Mouse (Mus musculus) testis, postnatal 10 days (tissue): ENCODE data around the gene Antxrl.

Source experiments
- DNase-seq: peaks from one replicate; pipeline ENCODE4 v3.0.0; 2021; ENCODE audit warnings: low spot score

Gene Antxrl

DNA sequence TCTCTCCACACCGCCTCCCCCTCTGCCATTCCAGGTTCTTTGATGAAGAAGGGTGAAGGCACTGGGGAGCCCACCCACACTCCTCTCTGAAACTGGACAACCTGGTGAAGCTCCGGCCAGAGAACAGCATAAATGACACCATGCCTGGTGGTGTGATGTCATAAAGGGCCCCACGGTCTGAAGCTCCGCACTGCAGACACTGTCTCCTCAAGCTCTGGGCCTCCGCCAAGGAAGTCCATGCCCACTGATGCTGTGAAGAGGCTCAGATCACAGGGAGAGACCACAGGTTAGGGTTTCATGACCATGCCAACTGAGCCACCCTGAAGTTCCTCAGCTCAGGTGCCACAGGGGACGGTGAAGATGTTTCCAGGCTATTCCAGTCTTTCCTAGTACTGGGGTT is at the start of gene Antxrl:
Antxrl (plus strand) TSS at position 192 of the 400 bp plus-strand sequence.
- no peak for DNase-seq

DNA sequence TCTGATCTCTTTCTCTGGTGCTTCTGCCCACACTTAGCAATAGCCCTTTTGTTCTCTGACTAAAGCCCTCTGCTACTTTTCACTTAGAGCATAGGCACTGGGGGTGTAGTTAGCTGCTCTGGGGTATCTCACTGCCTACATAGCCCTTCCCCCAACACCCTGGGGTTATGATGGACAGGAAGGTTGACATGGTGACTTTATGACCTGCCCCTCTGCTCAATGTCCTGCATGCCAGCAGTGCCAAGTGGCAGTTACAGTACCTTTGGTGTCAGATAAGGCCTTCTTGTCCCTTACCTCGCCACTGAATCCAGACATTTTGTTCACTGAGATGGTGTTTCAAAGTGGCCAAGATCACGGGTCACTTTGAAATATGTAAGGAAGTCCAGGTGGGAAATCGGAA is 37.4 kb upstream of the Antxrl start, which contains the start of gene Gm30083:
Gm30083 (minus strand) TSS at position 120 of the 400 bp plus-strand sequence.
- DNase-seq: peak; percentile 10

DNA sequence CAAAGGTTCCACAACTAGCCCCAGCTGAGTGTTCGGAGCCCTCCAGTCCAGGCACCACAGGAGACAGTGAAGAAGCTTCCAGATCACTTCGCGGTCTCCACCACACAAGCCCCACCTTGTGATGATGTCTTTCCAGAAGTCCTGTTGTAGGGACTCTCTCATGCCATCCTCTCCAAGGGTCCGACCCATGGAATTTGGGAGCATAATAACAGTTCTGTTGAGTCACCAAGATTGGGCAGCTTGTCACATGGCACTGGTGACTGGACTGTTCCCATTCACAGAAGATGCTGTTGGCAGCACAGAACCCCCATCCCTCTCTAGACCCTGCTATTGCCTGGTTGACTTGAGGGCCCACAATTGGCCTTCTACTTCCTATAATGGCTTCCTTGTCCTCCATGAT is 36.1 kb upstream of the Antxrl start, which contains the start of gene Gm5460:
Gm5460 (plus strand) TSS at position 378 of the 400 bp plus-strand sequence.
- DNase-seq: peak; percentile 22

DNA sequence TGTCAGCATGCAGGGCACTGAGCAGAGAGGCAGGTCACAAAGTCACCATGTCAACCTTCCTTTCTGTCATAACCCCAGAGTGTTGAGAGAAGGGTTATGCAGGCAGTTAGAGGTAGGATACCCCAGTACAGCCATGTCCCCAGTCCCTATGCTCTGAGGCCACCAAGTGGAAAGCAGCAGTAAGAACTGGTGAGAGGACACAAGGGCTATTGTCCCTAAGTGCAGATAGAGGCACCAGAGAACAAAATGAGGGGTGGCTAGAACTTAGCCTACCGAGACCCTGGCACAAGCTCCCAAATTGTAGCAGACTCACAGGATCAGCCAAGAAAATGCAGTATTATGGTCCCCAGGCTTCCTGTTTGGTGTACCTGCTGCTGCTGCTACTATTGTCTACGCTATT is 35.6 kb upstream of the Antxrl start:
- DNase-seq: peak; percentile 17

DNA sequence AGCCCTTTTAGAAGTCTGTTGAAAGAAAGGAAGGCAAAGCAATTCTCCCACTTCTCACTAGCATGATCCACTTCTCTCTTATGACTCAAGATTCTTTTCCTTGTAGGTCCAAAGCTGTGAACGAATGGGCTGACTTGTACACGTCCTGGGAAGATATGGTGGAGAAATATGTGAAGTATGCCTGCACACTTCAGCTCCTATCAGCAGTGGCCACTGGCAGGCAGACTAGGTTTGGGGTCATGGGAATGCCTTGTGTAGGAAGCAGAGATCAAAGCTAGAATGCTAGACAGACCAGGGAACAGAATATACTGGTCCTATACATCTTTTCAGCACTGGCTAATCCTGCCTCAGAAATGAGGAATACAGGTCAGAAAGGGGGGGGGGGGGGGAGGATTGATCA is 25.8 kb upstream of the Antxrl start:
- DNase-seq: no peak

- DNase-seq: no peak
Measured at GRCm38 (mm10) chr14:34033841-34034610, 18.5 kb upstream of the Antxrl start.

GRCm38 (mm10) chr14:34041241-34041640 is 11.3 kb upstream of the Antxrl start:
- no peak for DNase-seq

DNA sequence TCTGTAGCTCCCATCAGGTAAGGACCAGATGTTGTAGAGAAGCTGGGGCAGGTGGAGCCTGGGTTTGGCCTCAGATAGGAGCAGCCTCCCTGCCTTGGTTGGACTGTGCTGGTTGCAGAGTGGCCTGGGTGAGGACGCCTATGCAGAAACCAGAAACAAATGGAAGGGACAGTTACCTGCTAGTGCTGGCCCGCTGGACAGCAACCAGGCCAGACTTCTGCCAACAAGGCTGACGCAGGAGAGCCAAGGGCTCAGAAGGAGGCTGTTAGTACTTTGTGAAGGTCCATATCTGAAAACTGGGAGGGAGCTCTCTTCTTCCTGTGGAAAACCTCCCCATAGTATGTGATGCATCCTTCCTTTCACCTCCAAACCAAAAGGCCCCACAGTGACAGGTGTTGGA is 9.2 kb upstream of the Antxrl start:
- DNase-seq: no peak

DNA sequence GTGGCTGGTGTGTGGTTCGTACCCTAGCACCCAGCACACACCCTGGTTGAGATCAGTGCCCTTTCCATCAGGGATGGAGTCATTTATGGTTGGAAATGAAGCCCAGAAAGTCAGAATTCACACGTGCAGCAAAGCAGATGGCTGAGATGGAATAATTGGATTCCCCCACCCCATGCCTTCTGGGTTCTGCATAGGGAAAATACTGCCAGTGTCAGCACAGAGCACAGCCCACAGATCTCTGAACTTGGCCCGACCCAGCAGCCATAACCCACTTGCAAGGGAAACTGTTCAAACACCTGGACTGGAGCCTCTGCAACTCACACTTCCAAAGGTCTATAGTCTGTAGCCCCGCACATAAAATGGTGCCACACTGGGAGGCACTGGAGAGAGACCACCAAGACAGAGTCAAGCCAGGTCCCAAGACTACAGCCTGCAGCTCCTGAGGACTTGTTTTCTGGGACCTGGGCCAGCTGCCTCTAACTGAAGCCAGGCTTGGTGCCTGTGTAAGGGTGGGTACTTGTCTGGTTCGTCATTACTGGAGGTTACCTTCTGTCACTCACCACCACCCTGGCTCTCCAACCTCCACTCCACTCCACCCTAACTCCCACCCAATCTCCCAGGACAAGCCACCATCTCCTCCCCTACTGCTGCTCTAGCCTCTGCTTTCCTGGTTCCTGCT is 2.3 kb upstream of the Antxrl start:
- DNase-seq: no peak

DNA sequence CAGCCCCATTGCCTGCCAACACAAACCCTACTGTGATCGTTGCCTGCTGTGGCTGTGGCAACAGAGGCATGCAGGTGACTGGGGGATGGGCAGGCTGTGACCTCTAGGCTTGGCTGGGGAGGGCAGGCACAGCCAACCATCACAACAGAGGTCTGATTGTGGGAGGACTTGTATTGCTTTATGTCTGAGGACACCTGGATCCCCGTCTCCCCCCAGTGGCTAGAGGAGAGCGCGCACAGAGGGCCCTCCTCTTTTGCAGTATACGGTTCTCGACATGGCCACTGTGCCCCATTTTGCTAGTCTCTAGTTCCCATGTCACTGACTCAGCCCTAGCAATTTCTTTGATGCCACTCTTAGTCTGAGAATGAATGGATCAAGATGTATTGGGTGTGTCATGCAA is 19.2 kb downstream of the Antxrl start:
- DNase-seq: no peak

DNA sequence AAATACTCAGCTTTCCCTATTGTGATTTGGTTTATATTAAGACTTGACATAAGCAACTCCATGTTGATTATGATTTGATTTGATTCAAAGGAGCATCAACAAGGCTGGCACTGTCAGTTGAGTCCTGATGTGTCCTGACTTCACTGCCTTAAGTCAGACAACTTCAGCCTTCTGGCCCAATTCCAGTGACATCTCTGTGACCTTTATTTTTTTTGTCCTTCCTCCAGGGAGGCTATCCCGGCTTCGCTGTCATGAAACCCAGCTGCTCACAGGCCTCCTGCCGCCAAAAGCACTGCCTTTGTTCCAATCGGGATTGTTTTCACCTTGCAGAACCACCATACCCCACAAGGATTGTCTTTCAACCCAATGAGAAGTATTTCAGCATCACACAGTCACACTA is 22.8 kb downstream of the Antxrl start:
- no peak for DNase-seq

DNA sequence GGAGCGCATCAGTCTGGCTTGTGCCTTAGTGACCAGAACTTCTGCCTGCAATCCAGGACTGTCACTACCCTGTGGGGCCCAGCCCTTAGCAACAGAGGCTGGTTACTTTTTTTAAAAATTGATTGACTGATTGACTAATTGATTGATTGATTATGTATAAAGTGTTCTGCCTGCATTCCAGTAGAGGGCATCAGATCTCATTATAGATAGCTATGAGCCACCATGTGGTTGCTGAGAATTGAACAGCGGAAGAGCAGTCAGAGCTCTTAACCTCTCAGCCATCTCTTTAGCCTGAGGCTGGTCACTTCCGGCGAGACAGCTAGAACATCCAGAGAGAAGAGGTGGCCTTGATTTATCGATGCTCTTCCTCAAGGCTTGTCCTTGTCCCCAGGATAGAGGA is 24.7 kb downstream of the Antxrl start:
- DNase-seq: no peak

DNA sequence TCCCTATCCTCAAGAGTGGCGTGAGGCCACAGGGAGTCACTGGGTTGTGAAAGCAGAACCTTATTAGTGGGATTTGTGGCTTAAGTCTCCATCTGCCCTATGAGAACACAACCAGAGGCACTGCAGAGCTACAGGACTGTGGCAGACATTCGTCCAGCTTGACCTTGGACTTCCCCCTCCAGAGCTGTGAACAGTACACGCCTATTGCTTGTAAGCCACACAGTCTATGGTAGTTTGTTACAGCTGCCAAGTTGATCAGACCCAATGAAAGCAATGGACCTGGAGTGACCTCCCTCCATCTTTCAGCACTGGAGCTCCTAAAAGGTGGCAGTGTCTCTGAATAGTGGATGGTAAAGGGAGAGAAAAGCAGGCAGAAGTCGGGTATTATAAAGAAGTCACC is 25.8 kb downstream of the Antxrl start:
- DNase-seq: no peak

DNA sequence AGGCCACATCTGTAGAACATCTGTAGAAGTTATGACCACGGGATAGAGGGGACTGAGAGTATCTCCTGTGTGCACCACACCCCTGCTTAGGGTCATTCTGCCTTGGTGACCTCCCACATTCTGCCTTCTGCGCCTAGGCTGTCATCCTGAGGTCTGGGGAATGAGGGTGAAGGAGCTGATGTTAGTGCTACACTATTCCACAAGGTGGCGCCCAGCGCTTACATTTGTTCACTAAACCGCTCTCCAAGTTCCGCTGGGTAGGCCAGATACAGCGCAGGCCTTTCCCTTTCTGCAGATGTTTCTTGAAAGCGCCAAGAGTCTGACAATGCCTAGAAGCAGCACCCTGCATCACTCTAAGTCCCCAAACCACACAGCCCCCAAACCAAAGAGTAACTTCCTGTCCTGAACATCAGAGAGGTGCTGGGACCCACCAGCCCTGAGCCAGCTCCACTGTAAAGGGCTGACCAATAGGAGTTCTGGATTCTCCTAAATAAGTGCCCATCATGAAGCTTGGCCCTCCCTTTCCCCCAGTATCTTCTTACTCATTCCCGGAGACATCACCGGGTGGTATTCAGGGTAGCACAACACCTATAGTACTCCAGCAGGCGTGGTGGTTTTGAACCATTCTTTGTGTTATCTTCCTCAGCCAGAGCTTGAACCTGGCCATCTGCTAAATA is 28.0 kb downstream of the Antxrl start:
- peak; percentile 84 for DNase-seq

DNA sequence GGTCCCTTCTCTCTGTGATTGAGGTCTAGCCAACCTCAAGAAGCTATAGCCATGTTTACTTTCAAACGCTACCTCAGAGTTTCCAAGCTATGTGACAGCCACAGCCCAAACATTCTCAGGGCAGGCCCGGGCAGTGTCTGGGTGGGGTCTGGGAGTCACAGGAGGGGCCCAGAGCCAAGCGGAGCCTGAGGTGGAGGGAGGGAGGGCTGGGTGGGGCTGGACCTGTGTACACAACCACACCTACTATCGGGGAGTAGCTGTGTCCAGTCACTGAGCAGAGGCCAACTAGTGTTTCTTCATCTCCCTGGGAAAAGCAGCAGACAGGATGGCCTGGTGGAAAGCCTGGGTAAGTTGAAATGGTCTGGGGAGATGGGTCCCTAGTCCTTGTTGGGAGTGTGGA is 33.2 kb downstream of the Antxrl start, which contains the start of gene Anxa8:
Anxa8 (plus strand) TSS at position 251 of the 400 bp plus-strand sequence.
- DNase-seq: no peak

GRCm38 (mm10) chr14:34086806-34087205 is 34.3 kb downstream of the Antxrl start:
- no peak for DNase-seq

GRCm38 (mm10) chr14:34087856-34088398 is 35.4 kb downstream of the Antxrl start:
- no peak for DNase-seq

DNA sequence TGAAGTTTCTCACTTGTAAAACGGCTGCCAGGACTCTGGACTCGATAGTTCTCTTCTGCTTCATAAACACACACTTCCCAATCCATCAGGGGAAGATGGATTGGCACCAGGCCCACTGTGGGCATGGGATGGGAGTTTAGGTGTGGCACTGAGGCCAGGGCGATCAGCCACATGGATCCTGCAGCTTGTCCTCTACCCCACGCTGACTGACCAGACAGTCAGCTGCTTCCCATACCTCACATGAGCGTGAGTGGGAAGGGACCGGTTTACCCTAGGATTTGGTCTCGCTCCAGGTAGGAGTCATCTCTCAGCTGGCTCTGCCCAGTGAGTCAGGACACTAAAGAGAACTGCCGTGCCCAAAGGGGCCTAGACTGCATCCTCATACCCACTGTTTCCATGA is 37.3 kb downstream of the Antxrl start:
- no peak for DNase-seq

- DNase-seq: no peak
Measured at GRCm38 (mm10) chr14:34091475-34091874, 39.0 kb downstream of the Antxrl start.

GRCm38 (mm10) chr14:34092856-34093255 is 40.3 kb downstream of the Antxrl start:
- DNase-seq: no peak

DNA sequence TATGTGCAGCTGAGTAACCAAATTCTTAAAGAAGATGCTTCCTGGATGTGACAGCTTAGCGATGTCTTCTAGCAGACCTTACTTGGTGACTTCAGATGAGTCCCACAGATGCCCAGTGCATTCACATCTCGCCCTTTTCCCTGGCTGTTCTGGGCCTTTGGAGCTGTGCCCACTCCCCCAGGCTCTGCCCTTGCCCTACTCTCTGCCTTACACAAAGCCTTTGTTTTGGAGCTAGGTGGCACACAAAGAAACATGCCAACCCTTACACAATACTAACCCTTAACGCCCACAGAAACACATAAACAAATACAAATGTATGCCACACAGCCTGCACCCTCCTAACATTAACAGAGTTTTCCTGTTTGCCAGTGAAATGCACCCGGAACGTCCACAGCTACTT is 43.7 kb downstream of the Antxrl start:
- peak; percentile 30 for DNase-seq

- DNase-seq: peak; percentile 29
Measured at GRCm38 (mm10) chr14:34102601-34103000, 50.1 kb downstream of the Antxrl start, which contains the start of gene A630023A22Rik. TSS of gene A630023A22Rik (minus strand) at chr14:34102754.
